Mouse (Mus musculus) right cerebral cortex, postnatal 25 days (tissue): ENCODE results near the gene Fancm.
"Not testable (repeated sequence)": the region's sequence is repeated elsewhere in the genome, so short reads cannot be mapped to it uniquely, and the experiment has no call there.

Experiments used
- DNase-seq: peaks from one replicate; pipeline ENCODE4 v3.0.0; 2022

Gene Fancm

GRCm38 (mm10) chr12:65136121-65136520, 60.7 kb downstream of the Fancm start:
- DNase-seq, result not testable (repeated sequence)

DNA sequence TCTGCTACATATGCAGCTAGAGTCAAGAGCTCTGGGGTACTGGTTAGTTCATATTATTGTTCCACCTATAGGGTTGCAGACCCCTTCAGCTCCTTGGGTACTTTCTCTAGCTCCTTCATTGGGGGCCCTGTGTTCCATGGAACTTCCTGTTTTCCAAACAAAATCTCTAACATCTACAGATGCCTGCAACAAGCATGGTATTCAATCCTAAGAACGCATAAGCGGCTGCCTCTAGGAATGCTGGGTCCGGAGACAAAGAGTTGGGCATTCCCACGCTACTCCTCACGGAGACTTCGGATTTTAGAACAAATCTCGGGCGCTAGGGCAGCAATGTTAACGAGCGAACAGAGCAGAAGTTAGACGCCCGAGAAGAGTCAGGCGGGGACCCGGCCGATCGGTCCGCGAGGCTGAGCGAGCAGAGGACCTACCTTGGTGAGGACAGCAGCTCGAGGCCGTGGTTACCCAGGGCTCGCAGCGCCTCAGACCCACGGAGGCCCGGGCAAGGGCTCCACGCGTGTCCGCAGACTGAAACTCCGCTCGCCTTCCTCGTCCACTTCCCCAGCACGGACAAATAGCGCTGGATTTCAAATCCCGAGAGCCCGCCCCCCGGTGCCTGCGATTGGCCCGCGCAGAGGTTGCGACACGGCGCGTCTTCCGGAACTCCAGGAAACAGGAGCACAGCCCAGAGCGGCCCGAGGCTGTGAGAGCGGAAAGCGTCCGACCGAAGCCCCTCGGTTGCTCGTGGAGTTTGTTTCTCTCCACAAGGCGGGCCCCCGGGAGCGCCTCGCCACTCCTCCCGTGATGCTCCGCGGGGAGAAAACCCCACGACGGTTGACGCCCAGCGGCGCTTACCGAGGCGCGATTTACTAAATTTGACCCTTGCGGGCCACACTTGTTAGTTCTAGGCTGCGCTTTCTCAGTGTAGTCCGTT, 96.9 kb downstream of the Fancm start, which contains the start of gene Mis18bp1:
Mis18bp1 (minus strand) TSS at position 584 of the 931 bp plus-strand sequence.
- peak; percentile 90 for DNase-seq

DNA sequence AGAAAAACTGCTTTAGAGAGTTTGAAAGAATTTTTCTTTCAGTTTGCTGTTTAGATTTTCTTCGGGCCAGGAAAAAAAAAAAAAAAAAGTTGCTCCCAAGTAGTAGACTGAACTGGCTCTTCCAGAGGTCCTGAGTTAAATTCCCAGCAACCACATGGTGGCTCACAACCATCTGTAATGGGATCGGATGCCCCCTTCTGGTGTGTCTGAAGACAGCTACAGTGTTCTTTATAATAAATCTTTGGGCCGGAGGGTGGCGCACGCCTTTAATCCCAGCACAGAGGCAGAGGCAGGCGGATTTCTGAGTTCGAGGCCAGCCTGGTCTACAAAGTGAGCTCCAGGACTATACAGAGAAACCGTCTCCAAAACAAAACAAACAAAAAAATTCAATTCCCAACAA, 97.6 kb downstream of the Fancm start:
- peak; percentile 42 for DNase-seq

DNA sequence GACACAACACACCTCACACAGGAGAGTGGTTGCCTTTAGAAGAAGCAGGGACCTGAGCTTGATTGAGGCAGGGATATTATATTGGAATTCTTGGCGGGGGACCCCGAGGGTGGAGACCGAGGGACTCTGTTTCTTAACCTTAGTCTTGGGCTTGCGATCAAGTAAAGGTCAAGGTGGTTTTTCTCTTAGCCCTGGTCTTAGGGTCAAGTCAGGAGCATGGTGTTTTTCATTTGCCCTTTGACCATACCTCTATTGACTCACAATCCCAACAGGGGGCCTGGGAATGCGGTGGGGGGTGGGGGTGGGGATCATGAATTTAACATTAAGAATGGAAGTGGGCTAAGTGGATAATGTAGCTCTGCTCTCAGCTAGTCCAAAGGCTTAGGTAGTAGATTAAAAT, 98.3 kb downstream of the Fancm start:
- DNase-seq, result no peak
